Mouse (Mus musculus): ENCODE data around the gene Htr1d. TPM values are rescaled to one million over a fixed set of nuclear protein-coding genes. Genes with fewer than 3 reads are reported as not detected.
A peak's percentile ranks its signal among the peaks of the same experiment; 100 is the strongest.

The Htr1d gene
- total RNA-seq (2012; rRNA removed), result not detected in 2 replicates
- polyA plus RNA-seq (2012; ENCODE audit: insufficient read depth in 1 of 2, insufficient read length in 2 of 2, low read depth in 1 of 2, low replicate concordance in 2 of 2, missing spikeins in 1 of 2), result not detected

DNA sequence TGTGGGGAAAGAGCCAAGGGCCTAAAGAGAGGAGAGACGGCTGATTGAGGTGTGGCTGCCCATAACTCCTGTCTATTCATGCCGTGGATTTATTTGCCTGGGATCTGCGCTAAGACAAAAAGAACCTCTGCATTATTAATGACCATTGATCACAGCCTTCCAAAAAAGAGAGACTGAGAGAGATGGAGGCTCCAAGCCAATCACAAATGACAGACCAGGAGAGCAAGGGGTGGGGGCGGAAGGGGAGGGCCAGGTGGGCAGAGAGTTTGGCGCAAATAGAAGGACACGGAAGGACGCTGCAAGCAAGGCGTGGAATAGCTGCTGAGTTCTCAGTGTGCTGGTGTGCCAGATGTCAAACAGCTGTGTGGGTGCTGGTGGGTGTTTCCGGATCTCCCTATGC lies at the start of gene Htr1d:
Htr1d (plus strand) TSS at position 301 of the 400 bp plus-strand sequence.
- Histone ChIP-seq H3K79me2 (ENCODE audit: control insufficient read depth, insufficient read depth, low read length, poor library complexity) (no peaks in the 10 kb centered on the region), H3K9me3 (replicated peaks; ENCODE audit: insufficient read depth, low read length) (no peaks in the 10 kb centered on the region), H3K36me3 (ENCODE audit: control insufficient read depth in 1 of 2, insufficient read depth in 2 of 2, low read length in 2 of 2) (no peaks in the 10 kb centered on the region), H3K27me3 (ENCODE audit: control insufficient read depth in 1 of 2, insufficient read depth in 2 of 2, low read length in 2 of 2) (peaks cover 0 to 2% of the 10 kb centered on the region in 2 experiments; a peak in 1 of 4 replicates), H3K4me3 (ENCODE audit: control insufficient read depth in 1 of 2, insufficient read depth in 1 of 2, low read depth in 2 of 2, low read length in 2 of 2) (no peak within 1 kb of the TSS), H3K9ac (ENCODE audit: control insufficient read depth, low read depth, low read length, poor library complexity, severe bottlenecking) (no peak within 1 kb of the TSS), H3K27ac (ENCODE audit: control insufficient read depth, low read depth, low read length) (no peak within 1 kb of the TSS), H3K4me1 (ENCODE audit: control insufficient read depth in 1 of 2, insufficient read depth in 2 of 2, low read length in 2 of 2) (no peaks in the 10 kb centered on the region)
- TF ChIP-seq JUND (IDR thresholded peaks at IDR 0.05; ENCODE audit: low read depth, low read length), result no peak
- TF ChIP-seq POLR2AphosphoS2 (IDR thresholded peaks at IDR 0.05; ENCODE audit: low read length), result no peak
- no peak for TF ChIP-seq RCOR1 (IDR thresholded peaks at IDR 0.05; ENCODE audit: low read depth, low read length)
- TF ChIP-seq POLR2AphosphoS5 (IDR thresholded peaks at IDR 0.05; ENCODE audit: borderline replicate concordance, low read depth, low read length), result no peak
- TF ChIP-seq CHD1 (IDR thresholded peaks at IDR 0.05; ENCODE audit: low read depth, low read length), result no peak
- no peak for TF ChIP-seq MXI1 (IDR thresholded peaks at IDR 0.05; ENCODE audit: low read depth, low read length)
- TF ChIP-seq ZNF384 (IDR thresholded peaks at IDR 0.05; ENCODE audit: low read depth, low read length), result no peak
- no peak for TF ChIP-seq TAL1 (IDR thresholded peaks at IDR 0.05; ENCODE audit: low read length)
- TF ChIP-seq RAD21 (IDR thresholded peaks at IDR 0.05; ENCODE audit: low read depth, low read length), result no peak
- no peak for DNase-seq (ENCODE audit: low read depth, low spot score)

DNA sequence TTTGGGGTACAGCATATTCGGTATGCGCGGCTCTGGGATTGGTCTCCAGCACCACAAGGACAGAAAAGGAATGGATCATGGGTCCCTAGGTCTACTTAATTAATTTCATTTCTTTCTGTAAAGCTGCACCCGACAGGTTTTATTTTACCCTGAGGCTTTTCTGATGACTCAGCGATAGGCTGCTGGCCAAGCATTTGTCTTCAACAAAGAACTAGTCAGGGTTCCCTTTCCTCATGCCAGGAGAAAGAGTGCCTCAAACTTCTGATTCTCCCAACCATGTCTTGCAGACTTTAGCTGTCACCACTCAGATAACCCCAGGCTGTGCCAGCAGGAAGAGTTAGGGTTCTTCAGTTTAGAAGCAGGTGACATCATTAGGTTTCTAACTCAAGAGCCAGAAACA lies 46.3 kb upstream of the Htr1d start:
- Histone ChIP-seq H3K27me3 (ENCODE audit: control insufficient read depth in 1 of 2, insufficient read depth in 2 of 2, low read length in 2 of 2) (no peaks in the 10 kb centered on the region; a peak in 3 of 4 replicates), H3K9me3 (replicated peaks; ENCODE audit: insufficient read depth, low read length) (no peaks in the 10 kb centered on the region), H3K4me3 (ENCODE audit: control insufficient read depth in 1 of 2, insufficient read depth in 1 of 2, low read depth in 2 of 2, low read length in 2 of 2) (no peak overlapping the region), H3K79me2 (ENCODE audit: control insufficient read depth, insufficient read depth, low read length, poor library complexity) (no peaks in the 10 kb centered on the region), H3K9ac (ENCODE audit: control insufficient read depth, low read depth, low read length, poor library complexity, severe bottlenecking) (no peak overlapping the region), H3K4me1 (ENCODE audit: control insufficient read depth in 1 of 2, insufficient read depth in 2 of 2, low read length in 2 of 2) (no peaks in the 10 kb centered on the region), H3K27ac (ENCODE audit: control insufficient read depth, low read depth, low read length) (no peak overlapping the region), H3K36me3 (ENCODE audit: control insufficient read depth in 1 of 2, insufficient read depth in 2 of 2, low read length in 2 of 2) (no peaks in the 10 kb centered on the region)
- TF ChIP-seq MAFK (IDR thresholded peaks at IDR 0.05; ENCODE audit: borderline replicate concordance, low read depth, low read length), result peak; percentile 71
- TF ChIP-seq USF2 (IDR thresholded peaks at IDR 0.05; ENCODE audit: borderline replicate concordance in 1 of 2, insufficient read depth in 1 of 2, low read depth in 1 of 2, low read length in 2 of 2), result no peak
- no peak for TF ChIP-seq GATA1 (IDR thresholded peaks at IDR 0.05; ENCODE audit: low read depth, low read length)
- no peak for TF ChIP-seq MEF2A (IDR thresholded peaks at IDR 0.05; ENCODE audit: extremely low read depth, insufficient replicate concordance, low read depth, low read length, poor library complexity, severe bottlenecking)
- no peak for TF ChIP-seq USF1 (IDR thresholded peaks at IDR 0.05; ENCODE audit: low read depth, low read length)
- no peak for DNase-seq (ENCODE audit: low read depth, low spot score)

- Histone ChIP-seq H3K9ac (ENCODE audit: control insufficient read depth, low read depth, low read length, poor library complexity, severe bottlenecking) (no peak overlapping the region), H3K27me3 (ENCODE audit: control insufficient read depth in 1 of 2, insufficient read depth in 2 of 2, low read length in 2 of 2) (no peaks in the 10 kb centered on the region; a peak in 1 of 4 replicates), H3K36me3 (ENCODE audit: control insufficient read depth in 1 of 2, insufficient read depth in 2 of 2, low read length in 2 of 2) (no peaks in the 10 kb centered on the region), H3K4me3 (ENCODE audit: control insufficient read depth in 1 of 2, insufficient read depth in 1 of 2, low read depth in 2 of 2, low read length in 2 of 2) (no peak overlapping the region), H3K27ac (ENCODE audit: control insufficient read depth, low read depth, low read length) (no peak overlapping the region), H3K4me1 (ENCODE audit: control insufficient read depth in 1 of 2, insufficient read depth in 2 of 2, low read length in 2 of 2) (no peaks in the 10 kb centered on the region), H3K79me2 (ENCODE audit: control insufficient read depth, insufficient read depth, low read length, poor library complexity) (no peaks in the 10 kb centered on the region), H3K9me3 (replicated peaks; ENCODE audit: insufficient read depth, low read length) (no peaks in the 10 kb centered on the region)
- DNase-seq (ENCODE audit: low read depth, low spot score), result peak; percentile 22
- TF ChIP-seq E2F4 (IDR thresholded peaks at IDR 0.05; ENCODE audit: borderline replicate concordance, low read depth, low read length) (no peak), MEF2A (IDR thresholded peaks at IDR 0.05; ENCODE audit: extremely low read depth, insufficient replicate concordance, low read depth, low read length, poor library complexity, severe bottlenecking) (no peak), CTCF (IDR thresholded peaks at IDR 0.05 in 2 of 3, conservative IDR thresholded peaks at IDR 0.05 in 1 of 3; ENCODE audit: control insufficient read depth in 1 of 3, insufficient read depth in 1 of 3, low read depth in 2 of 3, low read length in 3 of 3, poor library complexity in 1 of 3, severe bottlenecking in 1 of 3) (peak; percentile 51 to 67 (median 58)), GATA1 (IDR thresholded peaks at IDR 0.05; ENCODE audit: low read depth, low read length) (no peak), SMC3 (IDR thresholded peaks at IDR 0.05; ENCODE audit: low read depth, low read length) (peak; percentile 41), TCF12 (IDR thresholded peaks at IDR 0.05; ENCODE audit: low read depth, low read length) (no peak), POLR2A (IDR thresholded peaks at IDR 0.05; ENCODE audit: control insufficient read depth in 1 of 2, insufficient read depth in 1 of 2, low read depth in 1 of 2, low read length in 2 of 2, poor library complexity in 1 of 2) (no peak), SIN3A (IDR thresholded peaks at IDR 0.05; ENCODE audit: low read length) (no peak), TAL1 (IDR thresholded peaks at IDR 0.05; ENCODE audit: low read length) (no peak), JUND (IDR thresholded peaks at IDR 0.05; ENCODE audit: low read depth, low read length) (no peak), EP300 (IDR thresholded peaks at IDR 0.05; ENCODE audit: low read depth in 1 of 2, low read length in 2 of 2) (no peak), ZNF384 (IDR thresholded peaks at IDR 0.05; ENCODE audit: low read depth, low read length) (no peak), HCFC1 (IDR thresholded peaks at IDR 0.05; ENCODE audit: low read depth, low read length) (no peak), MAX (IDR thresholded peaks at IDR 0.05; ENCODE audit: low read length) (no peak), CHD2 (IDR thresholded peaks at IDR 0.05; ENCODE audit: low read length) (no peak), MAFK (IDR thresholded peaks at IDR 0.05; ENCODE audit: borderline replicate concordance, low read depth, low read length) (no peak), POLR2AphosphoS5 (IDR thresholded peaks at IDR 0.05; ENCODE audit: borderline replicate concordance, low read depth, low read length) (no peak), USF1 (IDR thresholded peaks at IDR 0.05; ENCODE audit: low read depth, low read length) (no peak), USF2 (IDR thresholded peaks at IDR 0.05; ENCODE audit: borderline replicate concordance in 1 of 2, insufficient read depth in 1 of 2, low read depth in 1 of 2, low read length in 2 of 2) (no peak)
These were observed 40.3 kb upstream of the Htr1d start for GRCm38 (mm10) chr4:136383052-136383451.
